Mouse (Mus musculus): ENCODE measurements at regions not wholly inside any gene's neighbourhood (a gene's known extent, or its start where the extent isn't known, plus 50 kb on each side); places are given as distances from the start of the nearest gene placed in this dataset.

- in situ Hi-C loops (cut with MboI, MseI), result loop anchor here (5.0 kb wide), 1 partner anchor 625 kb away; no protein-coding TSS in a partner anchor
Observed at GRCm38 (mm10) chr12:18672145-18672544, 157.8 kb downstream of the 5730507C01Rik start.

Measured in T-helper 1 cell (primary cell).